Mouse (Mus musculus): ENCODE measurements around the gene Ifnlr1. TPM values are rescaled to one million over a fixed set of nuclear protein-coding genes. Genes with fewer than 3 reads are reported as not detected.

Gene Ifnlr1
- polyA plus RNA-seq (2015; fragmentation: Nextera tagmentation; extraction: Ambion mirVana): 0.11 and 0.23 TPM in 2 replicates

DNA sequence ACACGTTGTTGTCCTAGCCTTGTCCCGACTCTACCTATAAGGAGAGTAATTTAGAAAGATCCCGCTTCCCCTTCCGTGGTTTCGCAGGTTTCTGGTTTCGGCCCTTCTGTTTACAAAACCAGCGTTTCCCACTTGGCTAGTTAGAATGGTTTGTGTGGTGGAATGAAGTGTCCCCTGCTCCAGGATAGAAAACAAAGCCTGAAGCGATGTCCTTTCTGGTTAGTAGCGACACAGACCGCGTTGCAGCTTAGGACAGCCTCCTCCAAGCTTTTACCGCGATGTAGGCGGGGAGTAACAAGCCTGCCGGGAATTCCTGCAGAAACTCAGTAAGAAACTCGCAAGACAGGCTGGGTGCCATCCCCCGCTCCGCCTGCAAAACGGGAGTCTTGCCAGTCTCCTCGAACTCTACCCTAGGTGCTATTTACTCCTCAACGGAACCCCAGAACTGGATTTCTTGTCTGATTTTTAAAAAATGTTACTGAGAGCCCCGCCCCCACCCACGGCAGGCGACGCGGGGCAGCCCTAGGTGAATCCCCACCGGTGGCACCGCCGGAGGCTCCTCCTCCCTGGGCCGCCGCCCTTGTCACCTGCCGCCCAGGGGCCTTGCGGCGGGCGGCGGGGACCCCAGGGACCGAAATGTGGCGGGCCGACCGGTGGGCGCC is at the start of gene Ifnlr1:
Gene Ifnlr1 (plus strand): TSS at position 382 of the 662 bp plus-strand sequence.

DNA sequence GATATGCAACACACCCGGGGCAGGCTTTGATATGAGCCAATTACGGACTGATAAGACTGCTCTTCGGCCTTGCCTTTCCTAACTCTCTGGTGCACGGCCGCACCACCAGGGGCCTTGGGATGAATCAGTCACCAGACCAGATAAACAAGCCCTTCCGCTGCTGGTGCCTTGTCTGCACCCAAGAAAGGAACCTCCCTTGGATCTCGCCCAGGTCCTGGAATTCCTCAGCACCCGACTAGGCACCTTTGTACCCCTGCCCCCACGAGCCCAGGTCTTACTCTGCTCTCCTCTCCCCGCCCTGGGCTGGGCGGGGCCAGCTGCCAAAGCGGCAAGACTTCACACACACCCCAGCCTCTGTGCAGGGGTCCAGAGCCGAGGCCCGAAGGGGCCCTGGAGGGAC is 41.7 kb downstream of the Ifnlr1 start, which contains the start of gene Il22ra1:
Gene Il22ra1 (plus strand): TSS at position 356 of the 400 bp plus-strand sequence.

Other genes with a start within 250 kb of the Ifnlr1 start
- 0.47 and 0.50 TPM in 2 replicates for gene Stpg1, start 191.5 kb upstream of the Ifnlr1 start, polyA plus RNA-seq (2015; fragmentation: Nextera tagmentation; extraction: Ambion mirVana)
- gene Nipal3, start 191.2 kb upstream of the Ifnlr1 start, polyA plus RNA-seq (2015; fragmentation: Nextera tagmentation; extraction: Ambion mirVana): 2.4 and 4.6 TPM in 2 replicates
- 0.06 and 0.12 TPM in 2 replicates for gene Grhl3, start 112.7 kb upstream of the Ifnlr1 start, polyA plus RNA-seq (2015; fragmentation: Nextera tagmentation; extraction: Ambion mirVana)
- 0.33 and 0.75 TPM in 2 replicates for gene Il22ra1, start 41.9 kb downstream of the Ifnlr1 start, polyA plus RNA-seq (2015; fragmentation: Nextera tagmentation; extraction: Ambion mirVana)
- 0.27 and 1.5 TPM in 2 replicates for gene Myom3, start 73.4 kb downstream of the Ifnlr1 start, polyA plus RNA-seq (2015; fragmentation: Nextera tagmentation; extraction: Ambion mirVana)
- gene Srsf10, start 169.5 kb downstream of the Ifnlr1 start, polyA plus RNA-seq (2015; fragmentation: Nextera tagmentation; extraction: Ambion mirVana): 127 and 184 TPM in 2 replicates
- gene Pnrc2, start 187.6 kb downstream of the Ifnlr1 start, polyA plus RNA-seq (2015; fragmentation: Nextera tagmentation; extraction: Ambion mirVana): 142 and 194 TPM in 2 replicates
- 0.80 and 1.6 TPM in 2 replicates for gene Cnr2, start 209.1 kb downstream of the Ifnlr1 start, polyA plus RNA-seq (2015; fragmentation: Nextera tagmentation; extraction: Ambion mirVana)
- gene Fuca1, start 234.4 kb downstream of the Ifnlr1 start, polyA plus RNA-seq (2015; fragmentation: Nextera tagmentation; extraction: Ambion mirVana): 75.5 and 87.5 TPM in 2 replicates